Mouse (Mus musculus) C2C12 (cell line): ENCODE results near the gene Nr1d1. TPM values are rescaled to one million over a fixed set of nuclear protein-coding genes. Genes with fewer than 3 reads are reported as not detected.

ENCODE experiments used
- H3K27me3 ChIP-seq: one replicate; pipeline ENCODE4 v1.6.1; 2011; ENCODE audit not compliant: control insufficient read depth, insufficient read depth, insufficient read length
- H3K36me3 ChIP-seq: one replicate; pipeline ENCODE4 v1.6.1; 2011; ENCODE audit not compliant: control insufficient read depth, insufficient read depth
- H3K4me3 ChIP-seq: one replicate; pipeline ENCODE4 v1.5.1; 2011; ENCODE audit warnings: mild to moderate bottlenecking, control low read depth; ENCODE audit not compliant: poor library complexity, insufficient read depth, severe bottlenecking
- H3K79me2 ChIP-seq: one replicate; pipeline ENCODE4 v1.6.1; 2011; ENCODE audit not compliant: control insufficient read depth, insufficient read depth
- H3K79me3 ChIP-seq: one replicate; pipeline ENCODE4 v1.6.1; 2011; ENCODE audit warnings: low read depth, control low read depth
- H3ac ChIP-seq: one replicate; pipeline ENCODE3; 2011; ENCODE audit warnings: low read depth; ENCODE audit not compliant: control insufficient read depth, insufficient read length
- CEBPB ChIP-seq: IDR thresholded peaks from one replicate; pipeline ENCODE4 v1.6.1; 2011; ENCODE audit warnings: low read depth, mild to moderate bottlenecking, control low read depth, moderate library complexity
- CTCF ChIP-seq: IDR thresholded peaks from one replicate; pipeline ENCODE4 v1.5.1; 2011; ENCODE audit not compliant: control insufficient read depth, insufficient read depth, insufficient read length
- FOSL1 ChIP-seq: IDR thresholded peaks from one replicate; pipeline ENCODE4 v1.8.0; 2011; ENCODE audit warnings: mild to moderate bottlenecking, low read length; ENCODE audit not compliant: poor library complexity, insufficient read depth, severe bottlenecking
- MAX ChIP-seq: IDR thresholded peaks from one replicate; pipeline ENCODE4 v1.6.1; 2011; ENCODE audit warnings: mild to moderate bottlenecking, control low read depth
- MYOD1 ChIP-seq: IDR thresholded peaks from one replicate; pipeline ENCODE4 v1.6.1; 2011; ENCODE audit warnings: low read depth; ENCODE audit not compliant: control insufficient read depth, insufficient read length
- MYOG ChIP-seq: IDR thresholded peaks from one replicate; pipeline ENCODE4 v1.6.1; 2011; ENCODE audit not compliant: control insufficient read depth, insufficient read length; ENCODE audit errors: extremely low read depth
- USF1 ChIP-seq: IDR thresholded peaks from one replicate; pipeline ENCODE4 v1.6.1; 2011; ENCODE audit warnings: low read depth, mild to moderate bottlenecking, control low read depth, moderate library complexity
- polyA plus RNA-seq: library from polyadenylated mRNA; unstranded; fragments of >200 nt; fragmentation: generic; extraction: Trizol; gene quantifications from one replicate; pipeline ENCODE4 v1.2.1, GENCODE M21; 2012; ENCODE audit warnings: missing spikeins

The Nr1d1 gene
- polyA plus RNA-seq, 1 experiment: 22.3 TPM

DNA sequence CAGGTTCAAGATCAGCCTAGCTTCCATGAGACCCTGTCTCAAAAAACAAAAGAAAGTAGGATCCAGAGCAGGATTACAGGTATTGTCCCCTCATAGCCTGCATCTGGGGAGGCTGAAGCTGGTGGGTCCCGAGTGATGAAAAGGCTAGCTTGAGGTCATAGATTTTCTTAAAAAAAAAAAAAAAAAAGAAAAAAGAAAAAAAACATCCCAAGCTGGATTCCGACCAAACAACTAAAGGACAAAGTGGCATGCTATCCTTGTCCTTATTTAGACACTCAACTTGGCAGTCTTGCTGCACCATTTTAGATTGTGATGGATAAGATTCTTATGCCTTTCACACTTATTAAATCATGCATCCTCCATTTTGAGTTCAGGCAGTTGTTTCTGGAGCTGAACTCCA lies 33.3 kb upstream of the Nr1d1 start:
- Histone ChIP-seq H3K79me3 (peaks cover 36% of the 10 kb centered on the region), H3K4me3 (no peak overlapping the region), H3K79me2 (peaks cover 46% of the 10 kb centered on the region), H3K36me3 (peaks cover 73% of the 10 kb centered on the region), H3K27me3 (no peaks in the 10 kb centered on the region), H3ac (no peak overlapping the region)
- TF ChIP-seq USF1: no peak
- no peak for TF ChIP-seq CTCF
- TF ChIP-seq MYOD1: no peak
- TF ChIP-seq FOSL1: no peak
- no peak for TF ChIP-seq MAX
- TF ChIP-seq CEBPB: no peak
- no peak for TF ChIP-seq MYOG

DNA sequence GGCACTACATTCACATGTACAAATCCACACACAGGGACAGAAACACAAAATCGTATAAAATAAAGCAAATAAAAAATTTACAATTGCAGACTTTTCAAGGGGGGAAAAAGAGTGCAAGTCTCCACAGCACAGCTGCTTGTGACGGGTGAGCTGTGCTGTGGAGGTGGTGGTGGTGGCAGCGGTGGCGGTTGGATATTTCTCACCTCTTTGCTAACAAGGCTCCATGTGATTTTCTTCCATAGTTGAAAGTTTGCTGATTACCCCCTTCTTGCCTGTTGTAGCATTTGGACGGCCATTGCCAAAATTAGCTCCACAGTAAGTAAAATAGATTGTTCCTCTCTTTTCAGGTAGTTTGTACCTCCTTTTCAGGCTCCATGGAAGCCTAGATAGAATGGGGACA lies 29.5 kb upstream of the Nr1d1 start, which contains the start of gene Casc3:
TSS of gene Casc3 (plus strand) at position 301 of the 400 bp plus-strand sequence.
- TF ChIP-seq MYOD1 (no peak), MYOG (no peak), CEBPB (no peak), USF1 (no peak), FOSL1 (no peak), MAX (no peak), CTCF (no peak)
- Histone ChIP-seq H3K79me2 (peaks cover 32% of the 10 kb centered on the region), H3K4me3 (no peak within 1 kb of the TSS), H3K36me3 (peaks cover 85% of the 10 kb centered on the region), H3K79me3 (peaks cover 20% of the 10 kb centered on the region), H3ac (no peak within 1 kb of the TSS), H3K27me3 (no peaks in the 10 kb centered on the region)

DNA sequence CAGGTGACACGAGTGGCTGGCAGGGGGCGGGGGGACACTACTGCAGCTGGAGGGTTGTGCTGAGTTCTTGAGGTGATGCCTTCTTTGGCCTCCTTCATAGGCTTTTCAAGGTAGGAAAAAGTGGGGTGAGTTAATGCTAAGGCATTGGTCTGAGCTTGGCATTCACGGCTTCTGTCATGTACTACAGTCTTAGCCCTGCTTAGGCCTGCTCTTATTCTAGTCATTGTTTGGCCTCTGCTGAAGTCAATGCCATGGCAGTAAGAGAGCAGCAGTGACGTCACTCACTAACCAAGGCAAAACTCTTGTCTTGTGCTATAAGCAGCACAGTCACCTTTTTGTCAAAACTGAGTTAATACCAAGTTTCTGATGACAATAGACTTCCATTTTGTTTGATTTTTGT lies 22.8 kb upstream of the Nr1d1 start:
- TF ChIP-seq MYOG (no peak), CTCF (no peak), USF1 (no peak), MYOD1 (no peak), CEBPB (no peak), FOSL1 (no peak), MAX (no peak)
- Histone ChIP-seq H3K4me3 (no peak overlapping the region), H3K36me3 (peaks cover 46% of the 10 kb centered on the region), H3K79me3 (peaks cover 48% of the 10 kb centered on the region), H3K27me3 (no peaks in the 10 kb centered on the region), H3K79me2 (peaks cover 77% of the 10 kb centered on the region), H3ac (peak overlapping the region; percentile 13)

DNA sequence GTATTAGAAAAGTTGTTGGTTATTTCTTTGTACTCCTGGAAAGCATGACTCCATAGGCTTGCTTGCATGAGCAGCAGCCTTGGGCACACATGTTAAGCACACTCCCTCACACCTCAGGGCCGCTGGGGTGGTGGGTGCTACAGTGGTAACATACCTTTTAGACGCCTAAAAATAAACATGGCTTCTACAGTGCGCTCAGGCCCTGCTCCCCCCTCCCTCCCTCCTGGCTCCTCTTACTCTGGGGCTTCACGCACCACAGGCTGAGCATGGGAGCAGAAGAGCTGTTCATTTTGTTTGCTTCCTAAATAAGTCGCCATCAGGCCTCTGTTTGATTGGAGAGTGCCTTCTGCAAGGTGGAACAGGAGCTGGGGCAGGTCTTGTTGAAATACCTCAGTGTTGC lies 22.2 kb upstream of the Nr1d1 start:
- peaks cover 40% of the 10 kb centered on the region for H3K36me3 ChIP-seq
- H3ac ChIP-seq: peak overlapping the region; percentile 53
- TF ChIP-seq CEBPB (no peak), CTCF (no peak), MYOD1 (no peak), MYOG (no peak), MAX (no peak), USF1 (no peak), FOSL1 (no peak)
- peak overlapping the region; percentile 83 for H3K4me3 ChIP-seq
- H3K79me3 ChIP-seq: peaks cover 48% of the 10 kb centered on the region
- H3K27me3 ChIP-seq: no peaks in the 10 kb centered on the region
- peaks cover 77% of the 10 kb centered on the region for H3K79me2 ChIP-seq

DNA sequence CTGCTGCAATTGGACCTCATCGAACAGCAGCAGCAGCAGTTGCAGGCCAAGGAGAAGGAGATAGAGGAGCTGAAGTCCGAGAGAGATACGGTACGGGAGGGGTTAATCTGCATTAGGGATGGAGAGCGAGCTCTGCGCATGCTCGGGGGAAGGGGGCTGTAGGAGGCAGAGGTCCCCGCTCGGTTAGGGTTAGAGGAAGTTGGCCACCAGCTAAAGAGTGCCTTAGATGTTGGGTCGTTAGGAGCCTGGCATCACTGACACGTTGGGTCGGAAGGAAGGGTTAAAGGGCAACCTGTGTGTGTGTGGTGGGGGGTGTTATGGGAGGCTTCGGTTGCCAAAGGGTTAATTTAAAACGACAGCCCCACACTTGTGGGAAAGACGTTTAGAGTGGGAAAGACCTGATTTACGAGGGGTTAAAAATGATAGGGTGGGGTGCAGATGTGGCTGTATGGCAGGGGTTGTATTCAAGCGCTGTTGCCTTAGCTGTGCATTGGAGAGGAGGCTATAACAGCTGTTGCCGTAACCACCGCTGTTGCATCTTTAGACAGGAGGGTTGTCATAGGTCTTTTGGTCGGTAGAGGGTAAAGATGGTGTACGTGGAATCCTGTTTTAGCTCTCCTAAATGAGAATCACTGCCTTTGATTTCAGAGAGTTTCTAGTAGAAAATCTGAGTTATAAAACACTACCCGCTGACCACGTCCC lies 21.5 kb upstream of the Nr1d1 start:
- Histone ChIP-seq H3K27me3 (no peaks in the 10 kb centered on the region), H3K79me2 (peaks cover 75% of the 10 kb centered on the region), H3K79me3 (peaks cover 48% of the 10 kb centered on the region), H3ac (peak overlapping the region; percentile 92), H3K4me3 (peak overlapping the region; percentile 83), H3K36me3 (peaks cover 34% of the 10 kb centered on the region)
- TF ChIP-seq CEBPB (no peak), MAX (no peak), MYOD1 (no peak), CTCF (no peak), USF1 (no peak), FOSL1 (no peak), MYOG (no peak)
